Mouse (Mus musculus) stomach, embryonic 14.5 days (tissue): Measurements from ENCODE around the gene Pltp. TPM values are rescaled to one million over a fixed set of nuclear protein-coding genes. Genes with fewer than 3 reads are reported as not detected.
A peak's percentile ranks its signal among the peaks of the same experiment; 100 is the strongest.
"Not testable (repeated sequence)": the region's sequence is repeated elsewhere in the genome, so short reads cannot be mapped to it uniquely, and the experiment has no call there.

ENCODE experiments used
- ATAC-seq: fragments of 200-750 bp; cut with Nextera tagmentation; 2 replicates; pipeline ENCODE4 v1.8.0; 2017; ENCODE audit warnings: low read depth, moderate TSS enrichment; ENCODE audit not compliant: insufficient number of reproducible peaks, insufficient read depth, low FRiP score
- H3K27ac ChIP-seq: fragments of 300-500 bp; sonication (generic); 2 replicates; pipeline ENCODE4 v1.5.1; 2014; ENCODE audit warnings: mild to moderate bottlenecking, low read length, moderate library complexity, mixed read lengths
- H3K27me3 ChIP-seq: fragments of 300-500 bp; sonication (generic); 2 replicates; pipeline ENCODE4 v1.6.1; 2014; ENCODE audit warnings: low read length, control low read depth, mixed read lengths; ENCODE audit not compliant: control insufficient read depth, insufficient read depth
- H3K36me3 ChIP-seq: fragments of 300-500 bp; sonication (generic); 2 replicates; pipeline ENCODE4 v1.6.1; 2014; ENCODE audit warnings: mild to moderate bottlenecking, control low read depth, low read length, moderate library complexity, mixed read lengths; ENCODE audit not compliant: control insufficient read depth, insufficient read depth
- H3K4me1 ChIP-seq: fragments of 300-500 bp; sonication (generic); 2 replicates; pipeline ENCODE4 v1.6.1; 2014; ENCODE audit warnings: low read length, control low read depth, mixed read lengths; ENCODE audit not compliant: control insufficient read depth, insufficient read depth
- H3K4me2 ChIP-seq: fragments of 300-500 bp; sonication (generic); replicated peaks from 2 replicates; pipeline ENCODE4 v1.6.1; 2014; ENCODE audit warnings: low read depth, low read length, control low read depth
- H3K4me3 ChIP-seq: fragments of 300-500 bp; sonication (generic); 2 replicates; pipeline ENCODE4 v1.5.1; 2014; ENCODE audit warnings: low read depth, low read length, control low read depth
- H3K9ac ChIP-seq: fragments of 300-500 bp; sonication (generic); replicated peaks from 2 replicates; pipeline ENCODE4 v1.6.1; 2014; ENCODE audit warnings: low read depth, mild to moderate bottlenecking, control low read depth, low read length, moderate library complexity, mixed read lengths
- H3K9me3 ChIP-seq: fragments of 300-500 bp; sonication (generic); 2 replicates; pipeline ENCODE4 v1.6.1; 2016; ENCODE audit warnings: low read depth, low read length, control low read depth; ENCODE audit not compliant: control insufficient read depth
- WGBS: fragments of 180-500 bp; shearing (Covaris S2); extraction: QIAGEN DNeasy Blood & Tissue Kit; methylation state at CpG from one replicate; pipeline ENCODE4 v1.1.7; 2014; 5-methylcytosine and 5-hydroxymethylcytosine counted together
- polyA plus RNA-seq: library from polyadenylated mRNA; unstranded; fragments of >200 nt; fragmentation: Nextera tagmentation; extraction: Ambion mirVana; gene quantifications from 2 replicates; pipeline ENCODE4 v1.2.1, GENCODE M21; 2014

Pltp gene
- polyA plus RNA-seq, 1 experiment from 2014 or later, result 53.2 TPM

DNA sequence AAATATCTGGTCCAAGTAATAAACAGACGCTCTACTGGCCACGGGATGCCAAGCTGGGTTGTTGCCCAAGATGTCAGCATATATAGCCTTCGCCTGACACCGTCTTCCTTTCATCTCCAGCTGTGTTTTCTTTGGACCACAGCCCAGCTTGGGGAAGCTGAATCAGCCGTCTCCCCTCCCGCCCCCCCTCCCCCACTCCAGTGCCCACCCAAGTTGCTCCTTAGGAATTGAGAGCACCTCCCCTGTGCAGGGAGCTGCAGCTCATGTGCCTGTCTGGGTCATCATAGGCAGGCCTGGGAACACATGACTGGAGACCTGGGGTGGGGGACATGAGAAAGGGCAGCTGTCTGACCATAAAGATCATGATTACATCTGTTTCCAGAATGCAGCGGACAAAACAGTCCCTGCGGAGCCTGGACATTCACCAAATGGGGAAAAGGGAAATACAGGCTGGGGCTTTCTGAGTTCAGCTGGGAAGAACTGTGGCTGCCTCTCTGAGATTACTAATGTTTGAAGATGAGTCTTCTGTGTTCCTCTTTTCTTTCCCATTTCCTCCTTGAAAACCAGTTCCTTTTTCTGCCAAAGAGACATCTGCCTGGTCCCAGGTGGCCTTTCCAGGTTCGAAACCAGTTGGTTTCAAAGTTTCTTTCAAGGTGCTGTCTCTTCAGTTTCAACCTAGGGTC, 4.8 kb upstream of the Pltp start:
- H3K36me3 ChIP-seq, result no peaks in the 10 kb centered on the region
- H3K4me1 ChIP-seq, result peaks cover 14% of the 10 kb centered on the region; the same call in 1 of the 2 replicates
- H3K27me3 ChIP-seq, result peaks cover 2% of the 10 kb centered on the region; the same call in 1 of the 2 replicates
- H3K9ac ChIP-seq, result no peak overlapping the region
- no peaks in the 10 kb centered on the region for H3K9me3 ChIP-seq
- no peak overlapping the region for H3K4me3 ChIP-seq
- H3K4me2 ChIP-seq, result no peak overlapping the region
- peak overlapping the region; percentile 87 for H3K27ac ChIP-seq
- WGBS, result 31% methylated on average over 9 of the region's 9 CpGs
- ATAC-seq, result peak; percentile 76; the same call in 1 of the 2 replicates

DNA sequence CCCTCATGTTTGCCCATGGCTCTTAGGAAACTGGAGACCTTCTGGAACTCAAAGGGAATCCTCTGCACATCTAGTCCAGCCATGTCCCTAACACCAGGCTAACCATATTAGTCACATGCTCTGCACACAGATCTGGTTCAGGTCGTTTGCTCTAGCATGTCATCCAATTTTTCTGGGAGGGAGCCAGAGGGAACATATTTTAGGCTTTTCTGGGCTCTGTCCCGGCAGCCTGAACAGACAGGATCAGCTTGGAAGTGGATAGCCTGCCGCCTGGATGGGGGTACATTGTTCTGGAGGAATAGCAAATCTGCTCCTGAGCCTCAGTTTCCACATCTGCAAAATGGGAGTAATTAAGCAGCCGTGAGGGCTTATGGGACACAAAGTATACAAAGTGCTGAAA, 3.6 kb upstream of the Pltp start:
- Histone ChIP-seq H3K4me2 (no peak overlapping the region), H3K4me1 (peaks cover 15% of the 10 kb centered on the region; the same call in 1 of the 2 replicates), H3K27me3 (peaks cover 2% of the 10 kb centered on the region; the same call in 1 of the 2 replicates), H3K4me3 (no peak overlapping the region), H3K9me3 (no peaks in the 10 kb centered on the region), H3K27ac (no peak overlapping the region), H3K9ac (no peak overlapping the region), H3K36me3 (no peaks in the 10 kb centered on the region)
- 62% methylated on average over 4 of the region's 4 CpGs for WGBS
- ATAC-seq, result no peak

DNA sequence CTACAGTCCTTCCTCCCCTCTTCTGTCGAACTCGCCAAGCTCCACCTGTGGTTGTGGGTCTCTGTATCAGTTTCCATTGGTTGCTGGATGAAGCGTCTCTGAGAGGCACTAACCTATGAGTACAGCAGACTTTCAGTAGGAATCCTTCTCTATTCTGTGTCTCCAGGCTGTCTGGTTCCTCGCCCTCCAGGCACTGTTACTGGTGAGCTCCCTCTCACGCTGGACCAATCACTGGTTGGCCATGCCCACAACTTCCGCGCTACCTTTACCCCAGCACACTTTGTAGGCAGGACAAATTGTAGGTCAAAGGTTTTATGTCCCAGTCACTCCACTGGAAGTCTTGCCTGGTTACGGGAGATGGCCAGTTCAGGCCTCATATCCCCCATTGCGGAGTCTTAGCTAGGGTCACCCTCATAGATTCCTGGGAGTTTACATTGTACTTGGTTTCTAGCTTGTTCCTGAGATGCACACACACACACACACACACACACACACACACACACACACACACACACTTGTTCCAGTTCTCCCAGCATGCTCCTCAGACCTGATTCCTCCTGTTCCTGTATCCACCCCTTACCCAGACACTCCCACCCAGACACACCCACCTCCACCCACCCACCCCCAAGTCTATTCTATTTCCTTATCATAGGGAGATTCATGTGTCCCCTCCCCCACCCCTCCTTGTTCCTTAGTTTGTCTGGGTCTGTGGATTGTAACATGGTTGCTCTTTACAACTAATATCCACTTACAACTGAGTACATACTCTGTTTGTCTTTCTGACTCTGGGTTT, 2.3 kb upstream of the Pltp start:
- Histone ChIP-seq H3K9ac (no peak overlapping the region), H3K4me3 (no peak overlapping the region), H3K4me2 (no peak overlapping the region), H3K27ac (no peak overlapping the region), H3K4me1 (peaks cover 15% of the 10 kb centered on the region; the same call in 1 of the 2 replicates), H3K27me3 (peaks cover 2% of the 10 kb centered on the region; the same call in 1 of the 2 replicates), H3K9me3 (no peaks in the 10 kb centered on the region), H3K36me3 (no peaks in the 10 kb centered on the region)
- 66% methylated on average over 9 of the region's 9 CpGs for WGBS
- ATAC-seq, result no peak

DNA sequence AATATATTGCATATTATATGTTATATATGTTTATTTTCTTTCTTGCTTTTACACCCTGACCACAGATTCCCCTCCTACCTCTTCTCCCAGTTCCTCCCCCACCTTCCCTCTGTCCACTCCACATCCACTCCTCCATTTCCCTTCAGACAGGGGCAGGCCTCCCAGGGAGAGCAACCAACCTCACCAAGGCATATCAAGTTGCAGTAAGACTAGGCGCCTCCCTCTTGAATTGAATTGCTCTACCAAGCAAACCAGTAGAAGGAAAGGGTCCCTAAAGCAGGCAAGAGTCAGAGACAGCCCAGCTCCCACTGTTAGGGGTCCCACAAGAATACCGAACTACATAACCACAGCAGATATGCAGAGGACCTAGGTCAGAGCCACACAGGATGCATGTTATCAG, 1.6 kb upstream of the Pltp start:
- WGBS, result 40% methylated on average over 2 of the region's 2 CpGs
- Histone ChIP-seq H3K4me3 (no peak overlapping the region), H3K36me3 (no peaks in the 10 kb centered on the region), H3K4me2 (no peak overlapping the region), H3K9ac (no peak overlapping the region), H3K27ac (no peak overlapping the region), H3K27me3 (peaks cover 2% of the 10 kb centered on the region; the same call in 1 of the 2 replicates), H3K4me1 (peaks cover 15% of the 10 kb centered on the region; the same call in 1 of the 2 replicates), H3K9me3 (no peaks in the 10 kb centered on the region)
- ATAC-seq, result no peak

DNA sequence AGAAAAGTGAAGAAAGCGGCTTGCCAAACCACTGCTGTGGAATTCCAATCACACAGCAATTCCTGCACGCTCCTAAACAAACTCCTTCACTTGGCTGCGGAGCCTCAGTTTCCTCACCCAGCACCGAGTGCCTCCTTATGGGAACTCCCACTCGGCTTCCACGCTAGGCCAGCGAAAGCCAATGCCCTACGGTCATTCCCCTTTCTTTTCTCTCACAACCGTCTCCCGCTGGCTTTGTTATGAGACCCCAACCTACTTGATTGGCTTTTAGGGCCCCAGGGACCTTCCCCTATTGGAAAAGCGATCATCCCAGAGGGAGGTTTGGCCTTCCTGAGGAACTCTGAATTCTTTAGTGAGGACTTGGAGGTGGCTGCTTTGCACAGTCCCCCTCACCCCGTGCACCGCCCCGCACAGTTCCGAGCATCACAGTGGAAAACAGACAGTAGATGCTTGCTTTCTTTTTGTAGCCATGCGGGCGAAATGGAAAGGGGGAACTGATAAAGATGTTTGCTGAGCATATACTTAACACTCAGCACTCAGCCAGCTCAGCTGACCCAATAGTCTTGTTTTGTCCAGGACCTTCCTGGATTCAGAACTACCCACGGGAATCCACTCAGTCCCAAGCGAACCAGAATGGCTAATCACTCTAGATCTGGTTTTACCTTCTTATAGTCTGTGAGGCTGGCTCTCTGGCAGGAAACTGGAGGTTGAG, 487 bp upstream of the Pltp start:
- Histone ChIP-seq H3K27ac (no peak overlapping the region), H3K36me3 (no peaks in the 10 kb centered on the region), H3K4me1 (peaks cover 15% of the 10 kb centered on the region; the same call in 1 of the 2 replicates), H3K4me2 (peak overlapping the region; percentile 98), H3K9me3 (no peaks in the 10 kb centered on the region), H3K9ac (peak overlapping the region; percentile 22; the same call in 1 of the 2 replicates), H3K27me3 (peaks cover 2% of the 10 kb centered on the region; the same call in 1 of the 2 replicates), H3K4me3 (peak overlapping the region; percentile 38)
- 11% methylated on average over 19 of the region's 19 CpGs for WGBS
- no peak for ATAC-seq

DNA sequence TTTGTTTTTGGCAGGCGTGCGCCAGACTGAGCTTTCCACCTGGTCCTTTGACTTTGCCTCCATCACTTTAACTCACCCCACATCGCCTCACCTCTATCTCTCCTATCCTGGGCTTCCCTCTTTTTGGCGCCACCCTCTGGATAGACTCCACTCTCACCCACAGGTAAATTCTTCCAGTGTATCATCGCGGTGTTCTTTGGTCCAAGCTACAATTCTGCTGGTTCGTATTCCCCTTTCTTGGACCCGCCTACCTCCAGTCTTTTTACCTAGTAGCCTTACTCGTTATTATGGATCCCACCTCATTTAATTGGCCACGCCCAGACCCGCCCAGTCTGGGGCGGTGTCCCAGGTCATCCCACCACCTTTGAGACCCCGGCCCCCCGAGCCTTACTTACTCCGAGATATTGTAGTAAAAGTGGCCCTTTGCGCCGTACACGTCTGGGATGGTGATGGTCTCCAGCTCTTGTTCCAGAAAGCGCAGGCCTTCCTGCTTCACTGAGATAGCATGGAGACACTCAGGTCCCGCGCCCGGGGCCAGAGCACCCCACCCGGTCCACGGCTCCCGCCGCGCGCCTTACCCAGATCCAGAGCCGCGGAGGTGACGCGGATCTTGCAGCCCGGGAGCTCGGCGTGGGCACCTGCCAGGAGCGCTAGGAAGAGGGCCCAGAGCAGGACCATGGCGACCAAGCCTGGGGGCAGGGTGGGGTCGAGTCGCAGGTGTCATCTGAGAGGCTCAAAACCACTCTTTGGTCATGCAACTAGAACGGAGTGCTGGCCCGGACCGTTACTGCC, 1.0 kb downstream of the Pltp start:
- ATAC-seq, result peak; percentile 34; the same call in 1 of the 2 replicates
- H3K4me2 ChIP-seq, result peak overlapping the region; percentile 98
- no peak overlapping the region; the same call in 1 of the 2 replicates for H3K27ac ChIP-seq
- peaks cover 15% of the 10 kb centered on the region; the same call in 1 of the 2 replicates for H3K4me1 ChIP-seq
- 2% methylated on average over 42 of the region's 42 CpGs for WGBS
- no peaks in the 10 kb centered on the region for H3K9me3 ChIP-seq
- H3K4me3 ChIP-seq, result peak overlapping the region; percentile 38
- no peaks in the 10 kb centered on the region for H3K36me3 ChIP-seq
- peaks cover 2% of the 10 kb centered on the region; the same call in 1 of the 2 replicates for H3K27me3 ChIP-seq
- H3K9ac ChIP-seq, result peak overlapping the region; percentile 28; the same call in 1 of the 2 replicates

DNA sequence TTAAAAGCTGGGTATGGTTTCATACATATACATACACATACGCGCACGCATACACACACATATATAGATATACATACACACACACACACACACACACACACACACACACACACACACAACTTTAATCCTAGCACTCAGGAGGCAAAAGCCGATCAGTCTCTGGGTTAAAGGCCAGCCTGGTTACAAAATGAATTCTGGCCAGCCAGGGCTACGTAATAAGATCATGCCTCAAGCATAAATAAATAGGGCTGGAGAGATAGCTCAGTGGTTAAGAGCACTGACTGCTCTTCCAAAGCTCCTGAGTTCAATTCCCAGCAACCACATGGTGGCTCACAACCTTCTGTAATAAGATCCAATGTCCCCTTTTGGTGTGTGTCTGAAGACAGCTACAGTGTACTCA, 1.9 kb downstream of the Pltp start:
- H3K9ac ChIP-seq, H3K27ac ChIP-seq, H3K4me3 ChIP-seq, ATAC-seq, H3K4me2 ChIP-seq, H3K27me3 ChIP-seq, H3K36me3 ChIP-seq, H3K9me3 ChIP-seq: not testable (repeated sequence)
- WGBS, result 73% methylated on average over 5 of the region's 5 CpGs
- H3K4me1 ChIP-seq, result peaks cover 15% of the 10 kb centered on the region; the same call in 1 of the 2 replicates
